7 mouse cellular contexts compared by ENCODE assay signal in the genomic region with DNA sequence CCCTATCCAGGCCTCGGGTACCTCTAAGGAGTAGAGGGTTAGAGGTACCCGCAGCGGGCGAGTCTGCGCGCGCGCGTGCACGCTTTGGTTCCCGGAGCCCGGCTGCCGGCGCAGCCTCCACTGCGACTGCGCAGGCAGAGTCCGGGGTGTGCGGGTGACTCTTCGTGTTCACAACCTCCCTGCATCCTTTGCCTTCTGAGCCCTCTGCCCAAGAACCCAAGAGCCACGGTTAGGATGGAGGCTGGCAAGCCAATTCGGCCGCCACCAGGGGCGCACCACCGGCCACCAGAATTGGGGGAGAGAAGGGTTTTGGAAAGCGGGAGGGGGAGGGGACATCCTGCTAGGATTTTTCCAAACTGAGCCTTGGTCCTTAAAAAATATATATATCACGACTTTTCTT. TPM values are rescaled to one million over a fixed set of nuclear protein-coding genes. Genes with fewer than 3 reads are reported as not detected.
DNase-seq lines count a peak whose midpoint lies in the region; ATAC-seq and TF ChIP-seq lines count a peak whose summit lies in the region.

No protein-coding gene starts in this region.

- peak overlapping the region; percentile 36; the same call in 1 of the 2 replicates for H3K9ac ChIP-seq in heart, embryonic 15.5 days
- H3K9ac ChIP-seq in stomach, embryonic 16.5 days (ENCODE audit: low read length), result peak overlapping the region; percentile 53

- H3K27ac ChIP-seq in cortical plate, adult 2 months (ENCODE audit: insufficient read depth, low read length), result no peak overlapping the region
- no peak overlapping the region for H3K27ac ChIP-seq in heart, embryonic 15.5 days
- no peak overlapping the region for H3K27ac ChIP-seq in stomach, embryonic 16.5 days (ENCODE audit: low read length)

- DNase-seq in A20 (ENCODE audit: low read depth, low spot score), result peak; percentile 26
- DNase-seq in kidney, postnatal 4 days, result peak; percentile 83 to 86
- DNase-seq in lung, postnatal 36 days, result peak; percentile 50

- peak; percentile 45; the same call in 1 of the 2 replicates for TF ChIP-seq POLR2A in cortical plate, adult 2 months (IDR thresholded peaks at IDR 0.05; ENCODE audit: extremely low read depth, insufficient read depth, low read length)

- H3K27me3 ChIP-seq in E14TG2a.4 (ENCODE audit: insufficient read depth, low read length), result peaks cover 41% of the 10 kb centered on the region
- H3K27me3 ChIP-seq in heart, embryonic 15.5 days, result peaks cover 33% of the 10 kb centered on the region
- H3K27me3 ChIP-seq in stomach, embryonic 16.5 days (ENCODE audit: control insufficient read depth, insufficient read depth, low read length), result peaks cover 4% of the 10 kb centered on the region; the same call in 1 of the 2 replicates

- TF ChIP-seq CTCF in E14TG2a.4 (conservative IDR thresholded peaks at IDR 0.05; ENCODE audit: low read length), result peak; percentile 58
- peak; percentile 31; the same call in 1 of the 2 replicates for TF ChIP-seq CTCF in cortical plate, adult 2 months (IDR thresholded peaks at IDR 0.05; ENCODE audit: extremely low read depth, insufficient read depth, low read length)

- no peaks in the 10 kb centered on the region for H3K36me3 ChIP-seq in E14TG2a.4 (ENCODE audit: insufficient read depth, low read length)
- H3K36me3 ChIP-seq in heart, embryonic 15.5 days, result no peaks in the 10 kb centered on the region
- no peaks in the 10 kb centered on the region for H3K36me3 ChIP-seq in stomach, embryonic 16.5 days (ENCODE audit: control insufficient read depth, insufficient read depth, low read length)

- H3K4me1 ChIP-seq in E14TG2a.4 (replicated peaks; ENCODE audit: low read depth, low read length), result peaks cover 58% of the 10 kb centered on the region
- 0 out of 2 replicates have a peak, but pooled peaks cover 2% of the 10 kb centered on the region for H3K4me1 ChIP-seq in cortical plate, adult 2 months (ENCODE audit: control insufficient read depth, insufficient read depth, low read length)
- H3K4me1 ChIP-seq in heart, embryonic 15.5 days (replicated peaks), result peaks cover 32% of the 10 kb centered on the region
- peaks cover 7% of the 10 kb centered on the region for H3K4me1 ChIP-seq in stomach, embryonic 16.5 days (ENCODE audit: control insufficient read depth, insufficient read depth, low read length)

- peak overlapping the region; percentile 71 for H3K4me2 ChIP-seq in heart, embryonic 15.5 days
- peak overlapping the region; percentile 95 for H3K4me2 ChIP-seq in stomach, embryonic 16.5 days (ENCODE audit: low read depth, low read length)

- peaks cover 6% of the 10 kb centered on the region for H3K9me3 ChIP-seq in E14TG2a.4 (ENCODE audit: low read length)
- no peaks in the 10 kb centered on the region for H3K9me3 ChIP-seq in heart, embryonic 15.5 days (replicated peaks)
- H3K9me3 ChIP-seq in stomach, embryonic 16.5 days (replicated peaks; ENCODE audit: control insufficient read depth, low read length), result no peaks in the 10 kb centered on the region

- no peak for ATAC-seq in heart, embryonic 15.5 days (replicated peaks; ENCODE audit: insufficient number of reproducible peaks, insufficient read depth, low FRiP score, low read depth)
- ATAC-seq in stomach, embryonic 16.5 days (ENCODE audit: insufficient read depth, low FRiP score), result no peak

- WGBS in heart, embryonic 15.5 days, result 3% methylated on average over 26 of the region's 26 CpGs
- WGBS in stomach, embryonic 16.5 days, result 4% methylated on average over 26 of the region's 26 CpGs

- H3K4me3 ChIP-seq in E14TG2a.4 (replicated peaks; ENCODE audit: low read length), result peak overlapping the region; percentile 66
- H3K4me3 ChIP-seq in cortical plate, adult 2 months (ENCODE audit: insufficient read depth, low read length), result peak overlapping the region; percentile 18; the same call in 1 of the 2 replicates
- H3K4me3 ChIP-seq in heart, embryonic 15.5 days, result peak overlapping the region; percentile 33
- peak overlapping the region; percentile 30 for H3K4me3 ChIP-seq in stomach, embryonic 16.5 days (replicated peaks; ENCODE audit: low read length)

RNA-seq across cellular contexts. Expression of a gene that starts 2.7 kb away (rescaled TPM):
- 236 and 241 TPM in 2 replicates for polyA plus RNA-seq in cortical plate, adult 2 months (2012; rRNA removed)
- polyA plus RNA-seq in heart, embryonic 15.5 days (2015; fragmentation: Nextera tagmentation; extraction: Ambion mirVana), result 7.1 and 10.7 TPM in 2 replicates
- polyA plus RNA-seq in stomach, embryonic 16.5 days (2015; fragmentation: Nextera tagmentation; extraction: Ambion mirVana), result 12.6 and 13.2 TPM in 2 replicates

RNA-seq across cellular contexts. Expression of a gene that starts 57.8 kb away (rescaled TPM):
- 0.52 and 0.62 TPM in 2 replicates for polyA plus RNA-seq in cortical plate, adult 2 months (2012; rRNA removed)
- polyA plus RNA-seq in heart, embryonic 15.5 days (2015; fragmentation: Nextera tagmentation; extraction: Ambion mirVana), result 0.76 and 0.93 TPM in 2 replicates
- polyA plus RNA-seq in stomach, embryonic 16.5 days (2015; fragmentation: Nextera tagmentation; extraction: Ambion mirVana), result 0.39 and 0.67 TPM in 2 replicates

RNA-seq across cellular contexts. Expression of a gene that starts 58.1 kb away (rescaled TPM):
- polyA plus RNA-seq in cortical plate, adult 2 months (2012; rRNA removed), result 1.2 and 1.4 TPM in 2 replicates
- 55.8 and 63.3 TPM in 2 replicates for polyA plus RNA-seq in heart, embryonic 15.5 days (2015; fragmentation: Nextera tagmentation; extraction: Ambion mirVana)
- polyA plus RNA-seq in stomach, embryonic 16.5 days (2015; fragmentation: Nextera tagmentation; extraction: Ambion mirVana), result 49.4 and 53.1 TPM in 2 replicates

Comparison
In these comparisons a context has a peak if more than half of its experiments do, and no peak if none do; other contexts are left out.
1. DNase-seq: peak in every context shown above with its lines; median percentile 84 in kidney, postnatal 4 days; 50 in lung, postnatal 36 days; 26 in A20.
2. RNA of a gene that starts 2.7 kb away (polyA plus RNA-seq): 236 to 241 TPM in cortical plate, adult 2 months; 12.6 to 13.2 TPM in stomach, embryonic 16.5 days and 7.1 to 10.7 TPM in heart, embryonic 15.5 days; every median in the first group is over 10 times any median in the second.
3. RNA of a gene that starts 58.1 kb away (polyA plus RNA-seq): 55.8 to 63.3 TPM in heart, embryonic 15.5 days and 49.4 to 53.1 TPM in stomach, embryonic 16.5 days; 1.2 to 1.4 TPM in cortical plate, adult 2 months; every median in the first group is over 10 times any median in the second.
4. Peak in every context shown above with its lines, with median percentiles within 50 percentile points of each other: H3K4me3 ChIP-seq.